Mouse (Mus musculus): ENCODE data around the gene Wdr45.

- TF ChIP-seq CTCF (IDR thresholded peaks at IDR 0.05; ENCODE audit: borderline replicate concordance, insufficient read depth, low read length): no peak
- no peak for TF ChIP-seq POLR2A (IDR thresholded peaks at IDR 0.05; ENCODE audit: low read depth, low read length)
Observed at GRCm38 (mm10) chrX:7740082-7740819, 26.1 kb downstream of the Wdr45 start.
